Mouse (Mus musculus): ENCODE measurements around the gene Slc16a4. TPM values are rescaled to one million over a fixed set of nuclear protein-coding genes. Genes with fewer than 3 reads are reported as not detected.

The Slc16a4 gene
- total and polyA plus RNA-seq, 3 experiments, result 0.04 to 0.65 TPM; not detected in 1

DNA sequence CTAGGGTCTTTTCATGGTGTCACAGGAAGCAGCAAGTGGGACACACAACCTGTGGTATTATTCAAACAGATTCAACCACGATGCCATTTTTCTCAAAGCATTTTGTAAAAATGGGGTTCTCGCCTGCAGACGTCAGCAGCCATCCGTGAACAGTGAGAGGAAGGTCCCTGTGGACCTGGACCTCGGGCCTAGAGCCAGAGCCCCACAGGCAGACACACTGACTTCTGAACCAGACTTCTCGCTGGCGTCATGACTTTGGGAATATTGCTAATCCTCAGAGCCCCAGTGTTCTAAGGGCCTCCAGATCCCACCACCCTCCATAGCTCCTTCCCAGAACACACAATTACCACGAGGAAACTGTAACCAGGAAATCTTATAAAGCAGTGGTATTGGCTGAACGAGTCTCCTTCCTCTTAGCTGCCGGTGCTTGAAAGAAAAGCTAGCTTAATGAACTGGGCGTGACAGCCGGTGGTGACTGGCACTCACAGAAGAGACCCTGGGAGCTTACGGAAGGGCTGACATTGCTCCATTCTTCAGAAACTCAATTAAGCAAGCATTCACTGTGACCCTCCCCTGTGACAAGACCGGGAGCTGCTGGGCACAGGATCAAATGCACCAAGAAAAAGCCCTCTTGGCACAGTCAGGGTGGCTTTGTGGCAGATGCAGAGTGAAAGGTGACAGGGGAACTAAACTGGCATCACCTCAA lies 49.5 kb upstream of the Slc16a4 start (continued):
- TF ChIP-seq GATA1 (IDR thresholded peaks at IDR 0.05; ENCODE audit: low read depth, low read length) (no peak), CHD1 (IDR thresholded peaks at IDR 0.05; ENCODE audit: low read depth, low read length) (no peak)

DNA sequence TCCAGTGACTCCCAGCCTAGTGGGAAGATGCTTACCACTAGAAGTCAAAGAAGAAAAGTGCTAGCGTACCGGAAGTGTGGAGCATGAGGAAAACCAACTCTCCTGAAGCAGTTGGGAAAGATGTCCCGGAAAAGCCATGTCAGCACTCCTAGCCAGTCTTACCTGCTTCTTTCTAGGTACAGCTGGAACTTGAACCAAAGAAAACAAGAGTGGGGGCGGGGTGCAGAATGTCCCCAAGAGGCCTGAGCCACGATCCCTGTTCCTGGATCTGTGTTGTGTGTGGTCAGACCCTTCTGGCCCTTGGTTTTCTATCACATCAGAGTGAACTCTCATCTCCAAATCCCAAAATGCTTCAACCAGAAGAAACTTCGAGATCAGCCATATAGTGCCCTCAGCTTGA lies 44.2 kb upstream of the Slc16a4 start:
- H3K27me3 ChIP-seq (ENCODE audit: control insufficient read depth in 1 of 2, insufficient read depth in 2 of 2, low read length in 2 of 2), result peaks cover 28 to 31% of the 10 kb centered on the region in 2 experiments
- no peak for TF ChIP-seq MAFK (IDR thresholded peaks at IDR 0.05; ENCODE audit: borderline replicate concordance, low read depth, low read length)
- no peak for TF ChIP-seq MYB (IDR thresholded peaks at IDR 0.05; ENCODE audit: low read depth, low read length)
- TF ChIP-seq ZKSCAN1 (IDR thresholded peaks at IDR 0.05; ENCODE audit: low read depth, low read length), result no peak
- H3K4me1 ChIP-seq (ENCODE audit: control insufficient read depth in 1 of 2, insufficient read depth in 2 of 2, low read length in 2 of 2), result no peaks in the 10 kb centered on the region
- no peaks in the 10 kb centered on the region for H3K79me2 ChIP-seq (ENCODE audit: control insufficient read depth, insufficient read depth, low read length, poor library complexity)
- H3K9me3 ChIP-seq (replicated peaks; ENCODE audit: insufficient read depth, low read length), result no peaks in the 10 kb centered on the region
- no peak for DNase-seq (ENCODE audit: low read depth, low spot score)
- H3K27ac ChIP-seq (ENCODE audit: control insufficient read depth, low read depth, low read length), result no peak overlapping the region
- H3K9ac ChIP-seq (ENCODE audit: control insufficient read depth, low read depth, low read length, poor library complexity, severe bottlenecking), result no peak overlapping the region
- H3K4me3 ChIP-seq (ENCODE audit: control insufficient read depth in 1 of 2, insufficient read depth in 1 of 2, low read depth in 2 of 2, low read length in 2 of 2), result no peak overlapping the region
- H3K36me3 ChIP-seq (ENCODE audit: control insufficient read depth in 1 of 2, insufficient read depth in 2 of 2, low read length in 2 of 2), result no peaks in the 10 kb centered on the region

DNA sequence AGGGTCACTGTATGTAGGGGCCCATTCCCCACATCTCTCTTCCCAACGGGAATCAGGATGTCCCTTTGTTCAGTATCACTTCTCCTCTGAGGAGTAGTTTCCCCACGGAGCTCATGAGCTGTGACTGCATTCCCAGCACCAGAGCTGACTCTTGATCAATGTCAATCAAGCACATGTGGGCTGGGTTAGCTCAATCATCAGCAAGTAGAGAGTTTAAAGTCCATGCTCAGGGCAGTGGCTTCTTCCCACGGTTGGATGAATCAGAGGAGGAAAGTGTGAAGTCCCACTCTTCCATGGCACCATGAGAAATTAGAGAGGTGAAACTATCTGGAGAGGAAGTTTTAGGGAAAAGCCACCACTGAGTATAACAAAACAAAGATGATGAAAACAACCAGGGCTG lies 42.0 kb upstream of the Slc16a4 start:
- Histone ChIP-seq H3K9ac (ENCODE audit: control insufficient read depth, low read depth, low read length, poor library complexity, severe bottlenecking) (no peak overlapping the region), H3K27me3 (ENCODE audit: control insufficient read depth in 1 of 2, insufficient read depth in 2 of 2, low read length in 2 of 2) (peaks cover 24 to 26% of the 10 kb centered on the region in 2 experiments), H3K27ac (ENCODE audit: control insufficient read depth, low read depth, low read length) (no peak overlapping the region), H3K4me1 (ENCODE audit: control insufficient read depth in 1 of 2, insufficient read depth in 2 of 2, low read length in 2 of 2) (no peaks in the 10 kb centered on the region), H3K4me3 (ENCODE audit: control insufficient read depth in 1 of 2, insufficient read depth in 1 of 2, low read depth in 2 of 2, low read length in 2 of 2) (no peak overlapping the region), H3K36me3 (ENCODE audit: control insufficient read depth in 1 of 2, insufficient read depth in 2 of 2, low read length in 2 of 2) (no peaks in the 10 kb centered on the region), H3K79me2 (ENCODE audit: control insufficient read depth, insufficient read depth, low read length, poor library complexity) (no peaks in the 10 kb centered on the region), H3K9me3 (replicated peaks; ENCODE audit: insufficient read depth, low read length) (no peaks in the 10 kb centered on the region)
- TF ChIP-seq MXI1 (IDR thresholded peaks at IDR 0.05; ENCODE audit: low read depth, low read length), result no peak
- TF ChIP-seq GATA1 (IDR thresholded peaks at IDR 0.05; ENCODE audit: low read depth, low read length), result no peak
- no peak for TF ChIP-seq RCOR1 (IDR thresholded peaks at IDR 0.05; ENCODE audit: low read depth, low read length)
- TF ChIP-seq RAD21 (IDR thresholded peaks at IDR 0.05; ENCODE audit: low read depth, low read length), result no peak
- no peak for TF ChIP-seq NRF1 (IDR thresholded peaks at IDR 0.05; ENCODE audit: insufficient read depth, low read depth, low read length, poor library complexity, severe bottlenecking)
- TF ChIP-seq ZKSCAN1 (IDR thresholded peaks at IDR 0.05; ENCODE audit: low read depth, low read length), result no peak
- TF ChIP-seq ELF1 (IDR thresholded peaks at IDR 0.05; ENCODE audit: low read depth, low read length), result no peak
- no peak for TF ChIP-seq MAFK (IDR thresholded peaks at IDR 0.05; ENCODE audit: borderline replicate concordance, low read depth, low read length)
- no peak for DNase-seq (ENCODE audit: low read depth, low spot score)

DNA sequence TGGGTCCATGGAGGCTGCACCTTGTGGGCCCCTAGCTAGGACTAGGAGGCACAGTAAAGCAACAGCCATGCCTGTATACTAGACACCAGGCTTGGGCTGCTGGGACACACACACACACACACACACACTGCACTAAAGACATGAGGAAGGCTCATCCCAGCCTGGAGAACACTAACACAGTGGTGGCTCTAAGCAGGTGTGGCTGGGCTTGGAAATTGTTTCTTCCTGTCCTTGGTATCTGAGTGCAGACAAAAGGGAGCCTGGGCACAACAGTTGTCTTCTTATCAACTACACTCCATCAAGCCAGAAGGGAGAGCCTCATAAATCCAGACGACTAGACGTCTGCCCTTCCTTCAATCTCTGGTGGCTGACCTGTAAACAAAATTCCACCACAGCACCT lies 40.7 kb upstream of the Slc16a4 start:
- Histone ChIP-seq H3K4me3 (ENCODE audit: control insufficient read depth in 1 of 2, insufficient read depth in 1 of 2, low read depth in 2 of 2, low read length in 2 of 2) (no peak overlapping the region), H3K27me3 (ENCODE audit: control insufficient read depth in 1 of 2, insufficient read depth in 2 of 2, low read length in 2 of 2) (peaks cover 15 to 21% of the 10 kb centered on the region in 2 experiments), H3K27ac (ENCODE audit: control insufficient read depth, low read depth, low read length) (no peak overlapping the region), H3K9me3 (replicated peaks; ENCODE audit: insufficient read depth, low read length) (no peaks in the 10 kb centered on the region), H3K9ac (ENCODE audit: control insufficient read depth, low read depth, low read length, poor library complexity, severe bottlenecking) (no peak overlapping the region), H3K36me3 (ENCODE audit: control insufficient read depth in 1 of 2, insufficient read depth in 2 of 2, low read length in 2 of 2) (no peaks in the 10 kb centered on the region), H3K79me2 (ENCODE audit: control insufficient read depth, insufficient read depth, low read length, poor library complexity) (no peaks in the 10 kb centered on the region), H3K4me1 (ENCODE audit: control insufficient read depth in 1 of 2, insufficient read depth in 2 of 2, low read length in 2 of 2) (no peaks in the 10 kb centered on the region)
- DNase-seq (ENCODE audit: low read depth, low spot score), result no peak
- TF ChIP-seq USF2 (IDR thresholded peaks at IDR 0.05; ENCODE audit: borderline replicate concordance in 1 of 2, insufficient read depth in 1 of 2, low read depth in 1 of 2, low read length in 2 of 2) (no peak), BHLHE40 (IDR thresholded peaks at IDR 0.05; ENCODE audit: borderline replicate concordance, low read depth, low read length) (no peak), POLR2A (IDR thresholded peaks at IDR 0.05; ENCODE audit: control insufficient read depth in 1 of 2, insufficient read depth in 1 of 2, low read depth in 1 of 2, low read length in 2 of 2, poor library complexity in 1 of 2) (no peak), POLR2AphosphoS2 (IDR thresholded peaks at IDR 0.05; ENCODE audit: low read length) (no peak), HCFC1 (IDR thresholded peaks at IDR 0.05; ENCODE audit: low read depth, low read length) (no peak), CHD2 (IDR thresholded peaks at IDR 0.05; ENCODE audit: low read length) (no peak), MAX (IDR thresholded peaks at IDR 0.05; ENCODE audit: low read length) (no peak), RAD21 (IDR thresholded peaks at IDR 0.05; ENCODE audit: low read depth, low read length) (no peak), MYC (IDR thresholded peaks at IDR 0.05; ENCODE audit: low read depth, low read length) (no peak), MAFK (IDR thresholded peaks at IDR 0.05; ENCODE audit: borderline replicate concordance, low read depth, low read length) (no peak)

Measured in MEL (cell line).